Mouse (Mus musculus): Measurements from ENCODE around the gene Lyar.

The Lyar gene

DNA sequence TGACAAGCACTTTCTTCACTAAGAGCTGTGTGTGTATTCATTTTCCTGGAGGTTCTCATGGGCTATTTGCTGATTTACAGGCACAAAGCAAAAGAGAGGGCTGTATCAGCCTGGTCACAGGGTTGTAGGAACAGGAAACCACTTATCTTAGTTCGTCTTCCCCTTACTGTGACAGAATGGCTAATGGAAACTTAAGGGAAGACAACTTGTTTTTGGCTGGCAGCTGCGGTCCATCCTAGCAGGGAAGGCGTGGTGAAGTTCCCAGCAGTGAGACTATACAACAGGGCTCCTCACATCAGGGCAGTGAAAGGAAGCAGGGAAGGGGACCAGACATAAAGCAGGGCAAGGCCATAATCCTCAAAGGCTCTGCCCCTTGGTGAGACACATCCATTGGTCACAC, 35.4 kb downstream of the Lyar start:
- DNase-seq (ENCODE audit: low spot score), result no peak

DNA sequence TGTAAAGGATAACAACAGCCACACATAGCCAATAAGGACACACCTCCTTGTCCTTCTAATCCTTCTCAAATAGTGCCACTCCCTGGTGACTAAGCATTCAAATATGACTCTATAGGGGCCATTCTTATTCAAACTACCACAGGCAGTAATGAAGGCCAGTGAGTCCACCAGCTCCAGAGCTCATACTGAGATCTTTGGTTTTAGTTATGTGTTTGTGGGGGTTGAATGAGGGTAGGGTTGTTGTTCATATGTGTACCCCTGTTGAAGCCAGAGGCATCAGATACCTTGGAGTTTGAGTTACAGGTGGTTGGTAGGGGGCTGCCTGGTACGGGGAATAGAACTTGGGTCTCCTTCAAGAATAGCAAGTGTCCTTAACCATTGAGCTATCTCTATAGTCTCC, 36.3 kb downstream of the Lyar start:
- DNase-seq (ENCODE audit: low spot score), result no peak

DNA sequence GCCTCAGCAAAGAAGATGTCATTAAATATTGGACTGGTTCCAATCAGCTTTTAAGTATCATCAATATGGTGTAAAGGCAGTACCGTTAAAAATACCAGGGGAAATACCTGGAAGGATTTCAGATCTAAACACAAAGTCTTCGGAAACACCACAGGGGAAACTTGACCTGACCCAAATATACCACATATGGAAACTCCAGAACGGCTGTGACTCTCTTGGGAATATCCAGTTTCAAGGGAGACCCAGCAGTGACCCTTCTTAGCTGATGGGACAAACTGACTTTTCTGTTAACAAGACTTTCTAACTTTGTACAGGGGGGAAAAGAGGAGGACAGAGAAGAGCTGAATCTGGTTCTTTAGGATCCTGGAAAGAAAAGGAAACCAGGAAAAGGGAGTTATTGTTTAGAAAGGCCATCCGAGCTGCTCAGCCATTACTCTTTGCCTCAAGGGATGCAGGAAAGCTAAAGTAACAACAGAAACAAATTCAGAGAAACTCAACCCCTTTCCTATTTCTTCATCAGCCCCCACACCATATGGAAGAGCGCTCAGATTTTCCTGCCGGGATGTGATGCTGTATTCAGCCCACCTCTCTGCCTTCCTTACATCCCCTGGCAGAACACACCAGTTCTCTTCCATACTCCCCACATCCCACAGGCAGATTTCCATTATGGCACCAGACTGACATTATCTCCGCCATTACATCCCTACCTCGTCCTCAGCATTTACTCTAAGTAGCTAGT, 37.9 kb downstream of the Lyar start:
- DNase-seq (ENCODE audit: low spot score), result no peak

DNA sequence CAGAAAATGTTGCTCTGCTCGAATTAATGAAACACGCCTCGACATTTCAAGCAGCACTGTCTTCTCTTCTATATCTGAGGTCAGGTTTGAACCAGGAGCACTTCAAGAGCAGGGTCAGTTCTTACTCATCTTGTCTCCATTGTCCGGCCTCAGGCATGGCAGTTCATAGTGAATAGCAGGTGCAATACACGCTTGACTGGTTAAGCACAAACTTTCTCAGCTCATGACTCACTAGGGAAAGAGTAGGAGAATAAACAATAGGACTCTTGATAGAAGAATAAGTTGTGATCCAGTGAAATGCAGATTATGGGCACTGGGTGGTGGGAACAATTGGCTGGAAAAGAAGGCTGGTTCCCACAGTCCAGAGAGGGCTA, 38.5 kb downstream of the Lyar start:
- DNase-seq (ENCODE audit: low spot score), result no peak

- DNase-seq (ENCODE audit: low spot score), result no peak
These were observed 39.3 kb downstream of the Lyar start for GRCm38 (mm10) chr5:38259455-38260106.

GRCm38 (mm10) chr5:38260107-38260682, 39.9 kb downstream of the Lyar start, which contains the start of gene Tmem128:
Gene Tmem128 (plus strand): TSS chr5:38260185.
- DNase-seq (ENCODE audit: low spot score), result peak; percentile 32

- DNase-seq (ENCODE audit: low spot score), result no peak
These were observed 50.7 kb downstream of the Lyar start for GRCm38 (mm10) chr5:38270942-38271341.

DNA sequence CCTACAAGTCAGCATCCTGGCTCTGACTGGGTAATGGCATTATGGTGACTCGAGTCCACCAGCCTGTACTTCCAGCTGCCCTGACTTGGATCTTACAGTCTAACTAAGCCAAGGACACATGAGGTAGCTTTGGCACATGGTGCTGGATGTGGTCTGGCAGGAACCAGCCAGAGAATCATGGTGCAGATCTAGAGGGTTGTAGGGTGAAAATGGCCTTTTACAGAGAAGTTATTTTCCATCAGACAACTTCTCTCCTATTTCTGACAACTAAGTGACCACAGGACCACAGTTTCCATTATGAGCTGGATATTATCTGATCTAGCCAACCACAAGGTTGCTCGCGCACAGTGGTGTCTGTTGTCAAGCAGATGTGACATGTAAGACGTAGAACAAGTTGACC, 53.6 kb downstream of the Lyar start:
- no peak for DNase-seq (ENCODE audit: low spot score)

DNA sequence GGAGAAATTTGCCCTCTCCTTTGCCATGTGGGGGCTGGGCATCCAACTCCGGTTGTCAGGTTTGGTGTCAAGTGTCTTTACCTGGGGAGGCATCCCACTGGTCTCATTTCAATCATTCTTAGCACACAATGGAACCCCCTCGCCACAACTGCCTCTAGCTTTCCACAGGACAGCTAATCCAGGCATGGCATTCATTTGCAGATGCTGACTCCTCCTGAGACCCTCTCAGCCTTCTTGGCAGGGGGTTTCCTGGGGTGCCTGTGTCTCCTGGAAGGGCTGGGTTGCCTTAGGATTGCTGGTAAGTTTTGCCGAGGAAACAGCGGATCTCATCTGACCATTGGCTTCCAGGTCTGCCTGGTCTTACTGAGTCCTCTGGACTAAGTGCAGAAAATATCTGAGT, 55.5 kb downstream of the Lyar start, which contains the start of gene Otop1:
Gene Otop1 (plus strand): TSS at position 202 of the 400 bp plus-strand sequence.
- DNase-seq (ENCODE audit: low spot score), result no peak

DNA sequence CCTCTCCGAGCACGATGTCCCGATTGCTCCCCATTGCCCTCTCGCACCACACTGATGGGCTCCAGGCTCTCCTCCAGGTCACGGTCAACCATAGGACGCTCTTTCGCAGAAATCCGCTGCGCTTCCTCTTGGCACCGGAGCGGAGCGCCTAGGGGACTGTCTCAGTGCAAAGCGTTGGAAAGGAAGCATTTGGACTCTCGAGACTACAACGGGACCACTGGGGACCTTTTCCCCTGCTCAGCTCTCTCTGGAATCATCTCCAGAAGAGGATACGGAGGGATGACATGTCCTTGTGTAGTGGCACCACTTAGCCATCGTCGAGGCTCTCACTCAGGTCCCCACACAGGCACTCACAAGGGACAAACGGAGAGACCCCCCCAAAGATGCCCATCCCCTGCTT, 56.2 kb downstream of the Lyar start:
- no peak for DNase-seq (ENCODE audit: low spot score)

DNA sequence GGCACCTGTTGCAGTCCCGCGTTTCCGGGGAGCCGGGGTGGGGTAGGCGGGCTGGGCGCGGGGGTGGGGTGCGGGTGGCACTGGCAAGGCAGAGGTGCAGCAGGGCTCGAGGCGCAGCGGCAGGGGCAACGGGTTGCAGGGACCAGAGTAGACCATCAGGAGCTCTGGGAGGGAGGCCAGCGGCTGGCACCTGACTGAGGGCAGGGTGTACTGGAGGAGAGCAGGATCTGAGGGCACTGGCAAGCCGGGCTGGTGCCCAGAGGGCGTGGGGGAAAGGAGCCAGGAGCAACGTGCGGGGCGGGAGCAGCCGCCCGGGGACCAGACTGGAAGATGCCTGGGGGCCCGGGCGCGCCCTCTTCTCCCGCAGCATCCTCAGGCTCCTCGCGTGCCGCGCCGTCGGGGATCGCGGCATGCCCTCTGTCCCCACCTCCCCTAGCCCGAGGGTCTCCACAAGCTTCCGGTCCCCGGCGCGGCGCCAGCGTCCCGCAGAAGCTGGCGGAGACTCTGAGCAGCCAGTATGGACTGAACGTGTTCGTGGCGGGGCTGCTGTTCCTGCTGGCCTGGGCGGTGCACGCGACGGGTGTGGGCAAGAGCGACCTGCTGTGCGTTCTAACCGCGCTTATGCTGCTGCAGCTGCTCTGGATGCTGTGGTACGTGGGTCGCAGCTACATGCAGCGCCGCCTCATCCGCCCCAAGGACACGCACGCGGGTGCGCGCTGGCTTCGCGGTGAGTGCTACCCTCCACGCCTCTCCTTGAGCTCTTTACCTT, 57.0 kb downstream of the Lyar start:
- no peak for DNase-seq (ENCODE audit: low spot score)

DNA sequence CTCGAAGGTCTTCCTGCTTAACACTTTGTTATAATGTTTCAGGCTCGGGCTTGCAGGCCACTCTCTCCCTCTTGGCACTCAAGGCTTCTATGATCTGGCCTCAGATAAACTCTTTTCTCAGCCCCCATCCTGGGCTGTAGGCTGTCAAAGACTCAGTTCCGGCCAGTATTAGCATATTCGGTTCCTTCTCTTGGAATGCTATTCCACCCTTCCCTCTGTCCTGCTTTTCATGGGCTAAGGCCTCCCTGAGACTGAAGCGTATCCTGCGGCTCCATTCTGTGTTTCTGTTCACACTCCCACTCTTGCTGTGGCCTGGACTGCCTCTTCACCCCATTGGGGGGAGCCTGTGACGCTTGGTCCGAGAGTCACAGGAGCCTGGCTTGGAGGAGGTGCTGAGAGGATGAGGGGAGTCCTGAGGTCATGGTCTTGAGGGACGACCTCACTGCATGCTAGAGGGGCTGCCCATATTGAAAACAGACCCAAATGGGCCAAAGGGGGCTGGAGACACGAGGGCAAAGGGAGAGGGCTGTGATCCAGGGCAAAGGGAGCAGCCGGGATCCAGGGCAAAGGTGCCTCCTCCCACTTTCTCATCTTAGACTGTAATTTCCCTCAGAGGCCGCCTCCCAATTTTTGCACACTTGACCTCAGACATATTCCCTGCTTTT, 57.8 kb downstream of the Lyar start:
- no peak for DNase-seq (ENCODE audit: low spot score)

DNA sequence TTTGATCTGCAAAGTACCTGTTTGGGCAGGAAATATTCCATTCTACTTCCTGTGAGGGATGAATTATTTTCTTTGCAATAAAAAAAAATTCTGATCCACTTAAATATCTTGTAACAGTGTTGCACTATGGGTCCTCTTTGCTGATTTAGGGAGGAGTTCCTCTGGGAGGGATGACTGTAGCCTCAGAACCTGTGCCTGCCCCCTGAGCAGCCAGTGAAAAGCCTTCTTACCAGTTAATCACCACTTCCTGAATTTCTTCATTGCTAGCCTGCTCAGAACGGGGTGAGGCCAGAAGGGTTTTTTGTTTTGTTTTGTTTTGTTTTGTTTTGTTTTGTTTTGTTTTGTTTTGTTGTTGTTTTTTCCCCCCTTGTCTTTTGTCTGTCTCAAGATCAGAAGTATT, 59.8 kb downstream of the Lyar start:
- no peak for DNase-seq (ENCODE audit: low spot score)

All from lung, postnatal 25 days (tissue).